9 mouse cellular contexts compared by ENCODE assay signal in genomic region chr5:85936667-85937314, GRCm38 (mm10).
DNase-seq lines count a peak whose midpoint lies in the region; ATAC-seq and TF ChIP-seq lines count a peak whose summit lies in the region.
"Had no signal": no experiment of that assay in that cellular context is flagged by ENCODE, and none has a peak within 500 bp of the region (broad histone marks: within the 10 kb centered on the region; RNA-seq: fewer than 3 reads in every experiment).

No protein-coding gene starts in this region.

- TF ChIP-seq CTCF in E14TG2a.4 (conservative IDR thresholded peaks at IDR 0.05; ENCODE audit: low read length), result peak; percentile 95

- DNase-seq in cerebellum, adult 18-20 months, result peak; percentile 18 to 33
- DNase-seq in cerebellum, adult 8-10 months, result peak; percentile 24
- DNase-seq in left cerebral cortex, adult 11 months (ENCODE audit: low spot score), result peak; percentile 23
- DNase-seq in midbrain, embryonic 14.5 days, result peak; percentile 89

- no peaks in the 10 kb centered on the region for H3K4me1 ChIP-seq in E14TG2a.4 (replicated peaks; ENCODE audit: low read depth, low read length)
- no peaks in the 10 kb centered on the region for H3K4me1 ChIP-seq in midbrain, embryonic 14.5 days (ENCODE audit: control insufficient read depth, insufficient read depth, low read length)

- peaks cover 3% of the 10 kb centered on the region for H3K9me3 ChIP-seq in E14TG2a.4 (ENCODE audit: low read length)
- no peaks in the 10 kb centered on the region for H3K9me3 ChIP-seq in midbrain, embryonic 14.5 days (ENCODE audit: control insufficient read depth, low read length)
- H3K9me3 ChIP-seq: hindbrain, embryonic 15.5 days had no signal

- 37% methylated on average over 8 of the region's 8 CpGs for WGBS in midbrain, embryonic 14.5 days

- H3K36me3 ChIP-seq in E14TG2a.4 (ENCODE audit: insufficient read depth, low read length), result no peaks in the 10 kb centered on the region
- no peaks in the 10 kb centered on the region for H3K36me3 ChIP-seq in midbrain, embryonic 14.5 days (ENCODE audit: control insufficient read depth, insufficient read depth, low read length)
- H3K36me3 ChIP-seq: hindbrain, embryonic 15.5 days had no signal

- no peaks in the 10 kb centered on the region for H3K27me3 ChIP-seq in E14TG2a.4 (ENCODE audit: insufficient read depth, low read length)
- no peaks in the 10 kb centered on the region for H3K27me3 ChIP-seq in midbrain, embryonic 14.5 days (ENCODE audit: control insufficient read depth, insufficient read depth, low read length)
- H3K27me3 ChIP-seq: hindbrain, embryonic 15.5 days had no signal

- H3K9ac ChIP-seq in midbrain, embryonic 14.5 days (replicated peaks; ENCODE audit: low read length), result no peak overlapping the region
- H3K9ac ChIP-seq: hindbrain, embryonic 15.5 days had no signal

- H3K27ac ChIP-seq in midbrain, embryonic 14.5 days (replicated peaks; ENCODE audit: low read depth, low read length), result no peak overlapping the region
- H3K27ac ChIP-seq: hindbrain, embryonic 15.5 days had no signal

- no peak overlapping the region for H3K4me3 ChIP-seq in E14TG2a.4 (replicated peaks; ENCODE audit: low read length)
- H3K4me3 ChIP-seq in midbrain, embryonic 14.5 days (replicated peaks; ENCODE audit: low read depth, low read length), result no peak overlapping the region
- H3K4me3 ChIP-seq: hindbrain, embryonic 15.5 days had no signal

- ATAC-seq in cerebellum, adult (ENCODE audit: insufficient number of reproducible peaks, low FRiP score, low TSS enrichment), result no peak
- peak; percentile 88 for ATAC-seq in frontal cortex, adult (ENCODE audit: low TSS enrichment)
- no peak for ATAC-seq in midbrain, embryonic 14.5 days (ENCODE audit: low FRiP score, low TSS enrichment)
- ATAC-seq in activated CD4-positive, CD25-positive, alpha-beta regulatory T cell, adult 4 months, result no peak

- H3K4me2 ChIP-seq in midbrain, embryonic 14.5 days (ENCODE audit: low read length), result no peak overlapping the region
- H3K4me2 ChIP-seq: hindbrain, embryonic 15.5 days had no signal

Comparison
In these comparisons a context has a peak if more than half of its experiments do, and no peak if none do; other contexts are left out.
1. DNase-seq: peak in every context shown above with its lines; median percentile 89 in midbrain, embryonic 14.5 days; 26 in cerebellum, adult 18-20 months; 24 in cerebellum, adult 8-10 months; 23 in left cerebral cortex, adult 11 months.